Mouse (Mus musculus) effector memory CD4-positive, alpha-beta T cell, adult 7 months (primary cell): ENCODE measurements around the gene Gm20929. TPM values are rescaled to one million over a fixed set of nuclear protein-coding genes. Genes with fewer than 3 reads are reported as not detected.

ENCODE experiments used
- polyA plus RNA-seq: library from polyadenylated mRNA; unstranded; fragments of 100-300 nt; shearing (Covaris generic); gene quantifications from one replicate; pipeline ENCODE4 v1.2.1, GENCODE M21; 2017

The Gm20929 gene
- polyA plus RNA-seq, result not detected

DNA sequence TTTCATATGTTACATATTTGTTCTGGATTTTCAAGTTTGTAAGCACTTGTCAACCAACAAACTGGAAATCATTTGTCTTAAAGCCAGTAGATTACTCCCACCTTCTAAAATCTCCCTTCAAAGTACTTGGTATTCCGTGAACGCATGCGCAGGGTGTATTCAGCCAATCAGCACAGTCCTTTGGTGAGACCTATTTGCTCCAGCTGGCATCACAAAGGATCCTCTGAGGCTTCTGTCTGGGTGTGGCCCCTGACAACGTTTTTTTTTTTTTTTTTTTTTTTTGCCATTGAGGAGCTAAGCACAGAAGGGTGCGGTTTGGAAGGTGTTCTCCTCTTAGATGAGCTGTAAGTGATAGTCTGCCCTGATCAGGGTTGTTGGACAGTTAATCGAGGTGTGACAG lies at the start of gene Gm20929:
TSS of gene Gm20929 (plus strand) at position 301 of the 400 bp plus-strand sequence.

